Mouse (Mus musculus) intestine, postnatal 0 days (tissue): ENCODE measurements at regions not wholly inside any gene's neighbourhood (a gene's known extent, or its start where the extent isn't known, plus 50 kb on each side); places are given as distances from the start of the nearest gene placed in this dataset.

Source experiments
- ATAC-seq: fragments of 200-750 bp; cut with Nextera tagmentation; 2 replicates; pipeline ENCODE4 v1.8.0; 2017; ENCODE audit warnings: mild to moderate bottlenecking, moderate TSS enrichment, moderate library complexity
- H3K27ac ChIP-seq: fragments of 300-500 bp; sonication (generic); 2 replicates; pipeline ENCODE4 v1.5.1; 2014; ENCODE audit warnings: mild to moderate bottlenecking, low read depth, low read length, moderate library complexity
- H3K27me3 ChIP-seq: fragments of 300-500 bp; sonication (generic); replicated peaks from 2 replicates; pipeline ENCODE4 v1.6.1; 2014; ENCODE audit warnings: low read length, mixed read lengths; ENCODE audit not compliant: control insufficient read depth, insufficient read depth
- H3K36me3 ChIP-seq: fragments of 300-500 bp; sonication (generic); 2 replicates; pipeline ENCODE4 v1.6.1; 2014; ENCODE audit warnings: mild to moderate bottlenecking, moderate library complexity; ENCODE audit not compliant: control insufficient read depth, insufficient read depth
- H3K4me1 ChIP-seq: fragments of 300-500 bp; sonication (generic); replicated peaks from 2 replicates; pipeline ENCODE4 v1.6.1; 2014; ENCODE audit warnings: antibody characterized with exemption, low read length, mixed read lengths; ENCODE audit not compliant: control insufficient read depth, insufficient read depth
- H3K4me2 ChIP-seq: fragments of 300-500 bp; sonication (generic); replicated peaks from 2 replicates; pipeline ENCODE4 v1.6.1; 2014; ENCODE audit warnings: low read depth, mild to moderate bottlenecking, moderate library complexity
- H3K4me3 ChIP-seq: fragments of 300-500 bp; sonication (generic); 2 replicates; pipeline ENCODE4 v1.5.1; 2014; ENCODE audit warnings: low read depth, low read length
- H3K9ac ChIP-seq: fragments of 300-500 bp; sonication (generic); 2 replicates; pipeline ENCODE4 v1.6.1; 2014; ENCODE audit warnings: mild to moderate bottlenecking, low read depth, low read length
- H3K9me3 ChIP-seq: fragments of 300-500 bp; sonication (generic); 2 replicates; pipeline ENCODE4 v1.6.1; 2016; ENCODE audit warnings: mixed run types; ENCODE audit not compliant: control insufficient read depth
- CTCF ChIP-seq: sonication (generic); IDR thresholded peaks from 2 replicates; pipeline ENCODE4 v1.5.1; 2016; ENCODE audit warnings: low read depth, mild to moderate bottlenecking, control low read depth, antibody characterized with exemption, moderate library complexity
- WGBS: fragments of 180-500 bp; shearing (Covaris S2); extraction: QIAGEN DNeasy Blood & Tissue Kit; methylation state at CpG from one replicate; pipeline ENCODE4 v1.1.7; 2014; 5-methylcytosine and 5-hydroxymethylcytosine counted together

- Histone ChIP-seq H3K27me3 (peaks cover 5% of the 10 kb centered on the region; the same call in 1 of the 2 replicates), H3K36me3 (no peaks in the 10 kb centered on the region), H3K27ac (no peak overlapping the region), H3K9me3 (no peaks in the 10 kb centered on the region), H3K4me2 (peak overlapping the region; percentile 76), H3K4me3 (peak overlapping the region; percentile 37), H3K4me1 (no peaks in the 10 kb centered on the region), H3K9ac (no peak overlapping the region; the same call in 1 of the 2 replicates)
- 46% methylated on average over 22 of the region's 22 CpGs for WGBS
- TF ChIP-seq CTCF: no peak
- no peak for ATAC-seq
Observed at GRCm38 (mm10) chr8:89271381-89272355, 227.7 kb upstream of the Sall1 start.

- no peak for TF ChIP-seq CTCF
- H3K9me3 ChIP-seq: no peaks in the 10 kb centered on the region
- ATAC-seq: no peak
- WGBS: 26% methylated on average over 1 of the region's 1 CpGs
- H3K27me3 ChIP-seq: peaks cover 5% of the 10 kb centered on the region; the same call in 1 of the 2 replicates
- no peak overlapping the region for H3K9ac ChIP-seq
- no peaks in the 10 kb centered on the region for H3K36me3 ChIP-seq
- no peak overlapping the region for H3K4me2 ChIP-seq
- H3K27ac ChIP-seq: no peak overlapping the region
- H3K4me3 ChIP-seq: no peak overlapping the region
- H3K4me1 ChIP-seq: no peaks in the 10 kb centered on the region
Observed at GRCm38 (mm10) chr8:89270001-89270400, 226.0 kb upstream of the Sall1 start.

- no peak overlapping the region for H3K4me2 ChIP-seq
- no peak overlapping the region for H3K9ac ChIP-seq
- 65% methylated on average over 15 of the region's 15 CpGs for WGBS
- no peak for TF ChIP-seq CTCF
- H3K9me3 ChIP-seq: no peaks in the 10 kb centered on the region
- H3K27me3 ChIP-seq: no peaks in the 10 kb centered on the region
- no peaks in the 10 kb centered on the region for H3K36me3 ChIP-seq
- no peaks in the 10 kb centered on the region for H3K4me1 ChIP-seq
- H3K4me3 ChIP-seq: no peak overlapping the region
- H3K27ac ChIP-seq: no peak overlapping the region
- no peak for ATAC-seq
Observed at GRCm38 (mm10) chr8:89261163-89261812, 217.3 kb upstream of the Sall1 start.

GRCm38 (mm10) chr8:89259881-89260280 is 215.9 kb upstream of the Sall1 start:
- no peak for ATAC-seq
- H3K9ac ChIP-seq: no peak overlapping the region
- no peaks in the 10 kb centered on the region for H3K36me3 ChIP-seq
- no peak for TF ChIP-seq CTCF
- no peaks in the 10 kb centered on the region for H3K9me3 ChIP-seq
- 70% methylated on average over 5 of the region's 5 CpGs for WGBS
- no peak overlapping the region for H3K4me2 ChIP-seq
- H3K27ac ChIP-seq: no peak overlapping the region
- H3K4me1 ChIP-seq: no peaks in the 10 kb centered on the region
- no peak overlapping the region for H3K4me3 ChIP-seq
- no peaks in the 10 kb centered on the region for H3K27me3 ChIP-seq

- H3K36me3 ChIP-seq: no peaks in the 10 kb centered on the region
- no peaks in the 10 kb centered on the region for H3K4me1 ChIP-seq
Observed at GRCm38 (mm10) chr8:89246342-89246741, 202.4 kb upstream of the Sall1 start.

GRCm38 (mm10) chr8:89245131-89245751 is 201.3 kb upstream of the Sall1 start:
- ATAC-seq: no peak
- H3K4me1 ChIP-seq: no peaks in the 10 kb centered on the region
- H3K9me3 ChIP-seq: no peaks in the 10 kb centered on the region
- H3K27me3 ChIP-seq: peaks cover 8% of the 10 kb centered on the region; the same call in 1 of the 2 replicates
- H3K4me2 ChIP-seq: peak overlapping the region; percentile 43
- 25% methylated on average over 25 of the region's 25 CpGs for WGBS
- TF ChIP-seq CTCF: no peak
- H3K27ac ChIP-seq: no peak overlapping the region
- no peak overlapping the region for H3K9ac ChIP-seq
- H3K4me3 ChIP-seq: 0 out of 2 replicates have a peak overlapping the region, but pooled peaks have one; percentile 1
- no peaks in the 10 kb centered on the region for H3K36me3 ChIP-seq

More at GRCm38 (mm10) chr8:89246342-89246741, 202.4 kb upstream of the Sall1 start:
- Histone ChIP-seq H3K4me2 (no peak overlapping the region), H3K27me3 (peaks cover 8% of the 10 kb centered on the region; the same call in 1 of the 2 replicates), H3K27ac (no peak overlapping the region), H3K4me3 (no peak overlapping the region), H3K9ac (no peak overlapping the region), H3K9me3 (no peaks in the 10 kb centered on the region)
- WGBS: 64% methylated on average over 4 of the region's 4 CpGs
- TF ChIP-seq CTCF: no peak
- ATAC-seq: no peak
